Comparison of ENCODE assay signal across 14 mouse cellular contexts in the genomic region with DNA sequence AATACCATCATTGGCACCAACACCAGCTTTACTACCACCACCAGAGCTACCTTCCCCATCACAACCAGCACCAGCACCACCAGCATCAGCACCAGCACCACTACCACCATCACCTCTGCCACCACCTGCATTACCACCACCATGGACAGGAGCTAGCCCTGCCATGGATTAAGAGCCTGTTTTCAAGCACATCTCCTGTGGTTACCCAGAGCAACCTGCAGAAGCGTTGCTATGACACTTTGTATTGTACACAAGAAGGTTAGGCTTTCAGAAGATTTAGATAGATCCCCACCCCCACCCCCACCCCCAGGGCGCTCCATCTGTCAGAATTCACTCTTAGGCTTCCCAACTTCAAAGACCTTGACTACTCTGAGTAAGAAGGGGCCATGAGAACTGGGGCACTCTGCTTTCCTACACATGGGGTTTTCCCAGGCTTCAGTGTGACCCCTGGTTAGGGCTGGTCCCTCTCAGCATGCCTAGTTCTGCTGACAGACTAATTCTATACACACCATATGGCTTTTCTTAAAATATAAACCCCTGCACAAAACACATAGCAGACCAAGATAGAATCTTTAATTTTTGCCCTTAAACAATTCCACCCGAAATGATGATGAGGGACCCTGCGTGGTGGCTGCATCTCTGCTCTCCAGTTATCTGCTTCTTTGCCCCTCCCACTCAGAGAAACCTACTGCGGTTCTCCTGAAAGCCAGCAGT.
DNase-seq lines count a peak whose midpoint lies in the region; ATAC-seq and TF ChIP-seq lines count a peak whose summit lies in the region.
"Had no signal": no experiment of that assay in that cellular context is flagged by ENCODE, and none has a peak within 500 bp of the region (broad histone marks: within the 10 kb centered on the region; RNA-seq: fewer than 3 reads in every experiment).

No protein-coding gene starts in this region.

- 57% methylated on average over 5 of the region's 5 CpGs for WGBS in hindbrain, embryonic 10.5 days
- 36% methylated on average over 5 of the region's 5 CpGs for WGBS in hindbrain, postnatal 0 days
- WGBS in stomach, embryonic 14.5 days, result 26% methylated on average over 5 of the region's 5 CpGs
- 33% methylated on average over 5 of the region's 5 CpGs for WGBS in stomach, postnatal 0 days
- WGBS in midbrain, embryonic 12.5 days, result 44% methylated on average over 5 of the region's 5 CpGs

- H3K27me3 ChIP-seq in hindbrain, embryonic 10.5 days (ENCODE audit: insufficient read depth, poor library complexity, severe bottlenecking), result no peaks in the 10 kb centered on the region
- no peaks in the 10 kb centered on the region for H3K27me3 ChIP-seq in hindbrain, postnatal 0 days (ENCODE audit: insufficient read depth, low read length)
- H3K27me3 ChIP-seq in stomach, embryonic 14.5 days (ENCODE audit: control insufficient read depth, insufficient read depth, low read length), result no peaks in the 10 kb centered on the region
- H3K27me3 ChIP-seq in stomach, postnatal 0 days (ENCODE audit: control insufficient read depth, insufficient read depth, low read length), result no peaks in the 10 kb centered on the region
- no peaks in the 10 kb centered on the region for H3K27me3 ChIP-seq in midbrain, embryonic 12.5 days
- H3K27me3 ChIP-seq: heart, embryonic 15.5 days; liver, embryonic 15.5 days had no signal

- H3K4me1 ChIP-seq in hindbrain, embryonic 10.5 days (replicated peaks), result peaks cover 12% of the 10 kb centered on the region
- H3K4me1 ChIP-seq in hindbrain, postnatal 0 days (ENCODE audit: insufficient read depth, low read length), result no peaks in the 10 kb centered on the region; the same call in 1 of the 2 replicates
- no peaks in the 10 kb centered on the region for H3K4me1 ChIP-seq in stomach, embryonic 14.5 days (ENCODE audit: control insufficient read depth, insufficient read depth, low read length)
- H3K4me1 ChIP-seq in stomach, postnatal 0 days (replicated peaks; ENCODE audit: control insufficient read depth, insufficient read depth), result no peaks in the 10 kb centered on the region
- H3K4me1 ChIP-seq in midbrain, embryonic 12.5 days, result peaks cover 11% of the 10 kb centered on the region; the same call in 1 of the 2 replicates
- H3K4me1 ChIP-seq: heart, embryonic 15.5 days; liver, embryonic 15.5 days had no signal

- H3K9me3 ChIP-seq in hindbrain, embryonic 10.5 days, result peaks cover 5% of the 10 kb centered on the region; the same call in 1 of the 2 replicates
- H3K9me3 ChIP-seq in hindbrain, postnatal 0 days (ENCODE audit: low read length), result no peaks in the 10 kb centered on the region
- no peaks in the 10 kb centered on the region for H3K9me3 ChIP-seq in stomach, embryonic 14.5 days (ENCODE audit: control insufficient read depth, low read depth, low read length)
- no peaks in the 10 kb centered on the region for H3K9me3 ChIP-seq in stomach, postnatal 0 days (ENCODE audit: control insufficient read depth, low read length)
- H3K9me3 ChIP-seq in midbrain, embryonic 12.5 days, result 0 out of 2 replicates have a peak, but pooled peaks cover 5% of the 10 kb centered on the region
- H3K9me3 ChIP-seq: heart, embryonic 15.5 days; liver, embryonic 15.5 days had no signal

- H3K4me3 ChIP-seq in hindbrain, embryonic 10.5 days, result no peak overlapping the region
- no peak overlapping the region for H3K4me3 ChIP-seq in hindbrain, postnatal 0 days (ENCODE audit: low read length)
- no peak overlapping the region for H3K4me3 ChIP-seq in stomach, embryonic 14.5 days (ENCODE audit: low read depth, low read length)
- H3K4me3 ChIP-seq in stomach, postnatal 0 days (ENCODE audit: low read depth, low read length), result no peak overlapping the region
- no peak overlapping the region for H3K4me3 ChIP-seq in midbrain, embryonic 12.5 days
- H3K4me3 ChIP-seq: heart, embryonic 15.5 days; liver, embryonic 15.5 days; myocyte had no signal

- no peak for TF ChIP-seq EP300 in stomach, postnatal 0 days (optimal IDR thresholded peaks at IDR 0.05)

- H3K36me3 ChIP-seq in hindbrain, embryonic 10.5 days, result no peaks in the 10 kb centered on the region
- H3K36me3 ChIP-seq in hindbrain, postnatal 0 days (ENCODE audit: insufficient read depth, low read length), result no peaks in the 10 kb centered on the region
- no peaks in the 10 kb centered on the region for H3K36me3 ChIP-seq in stomach, embryonic 14.5 days (ENCODE audit: control insufficient read depth, insufficient read depth, low read length)
- H3K36me3 ChIP-seq in stomach, postnatal 0 days (ENCODE audit: control insufficient read depth, insufficient read depth, low read length), result no peaks in the 10 kb centered on the region
- no peaks in the 10 kb centered on the region for H3K36me3 ChIP-seq in midbrain, embryonic 12.5 days
- H3K36me3 ChIP-seq: heart, embryonic 15.5 days; liver, embryonic 15.5 days had no signal

- TF ChIP-seq CTCF in hindbrain, postnatal 0 days (IDR thresholded peaks at IDR 0.05; ENCODE audit: low read depth), result no peak
- TF ChIP-seq CTCF in stomach, postnatal 0 days (IDR thresholded peaks at IDR 0.05; ENCODE audit: low read depth), result no peak

- peak; percentile 29 for DNase-seq in hindbrain, embryonic 10.5 days (ENCODE audit: low spot score)
- DNase-seq in hindbrain, postnatal 0 days (ENCODE audit: low spot score), result no peak
- DNase-seq in stomach, postnatal 0 days (ENCODE audit: low spot score), result no peak
- DNase-seq in cerebellum, postnatal 36 days, result no peak
- DNase-seq in lung, postnatal 36 days, result no peak
- DNase-seq: adrenal gland, adult 8-10 months; cerebellum, postnatal 14 days; kidney, postnatal 10 days; lung, postnatal 14 days had no signal

- no peak overlapping the region for H3K9ac ChIP-seq in hindbrain, postnatal 0 days (replicated peaks; ENCODE audit: low read length)
- H3K9ac ChIP-seq in stomach, embryonic 14.5 days (replicated peaks; ENCODE audit: low read depth, low read length), result no peak overlapping the region
- no peak overlapping the region for H3K9ac ChIP-seq in stomach, postnatal 0 days (ENCODE audit: low read length)
- no peak overlapping the region for H3K9ac ChIP-seq in midbrain, embryonic 12.5 days (replicated peaks)
- H3K9ac ChIP-seq: heart, embryonic 15.5 days; liver, embryonic 15.5 days had no signal

- H3K27ac ChIP-seq in hindbrain, embryonic 10.5 days, result peak overlapping the region; percentile 81
- no peak overlapping the region for H3K27ac ChIP-seq in hindbrain, postnatal 0 days
- H3K27ac ChIP-seq in stomach, embryonic 14.5 days (ENCODE audit: low read length), result peak overlapping the region; percentile 75
- H3K27ac ChIP-seq in stomach, postnatal 0 days (replicated peaks), result no peak overlapping the region
- H3K27ac ChIP-seq in midbrain, embryonic 12.5 days (replicated peaks), result peak overlapping the region; percentile 49; the same call in 1 of the 2 replicates
- H3K27ac ChIP-seq: heart, embryonic 15.5 days; liver, embryonic 15.5 days had no signal

- ATAC-seq in hindbrain, postnatal 0 days, result no peak
- ATAC-seq in stomach, embryonic 14.5 days (ENCODE audit: insufficient number of reproducible peaks, insufficient read depth, low FRiP score, low read depth), result peak; percentile 80; the same call in 1 of the 2 replicates
- no peak for ATAC-seq in stomach, postnatal 0 days (ENCODE audit: low FRiP score, low TSS enrichment)
- peak; percentile 74 for ATAC-seq in midbrain, embryonic 12.5 days (ENCODE audit: low FRiP score, low read depth)

- H3K4me2 ChIP-seq in hindbrain, postnatal 0 days (ENCODE audit: low read depth, low read length), result no peak overlapping the region
- H3K4me2 ChIP-seq in stomach, embryonic 14.5 days (replicated peaks; ENCODE audit: low read depth, low read length), result no peak overlapping the region
- no peak overlapping the region for H3K4me2 ChIP-seq in stomach, postnatal 0 days (replicated peaks; ENCODE audit: low read depth)
- H3K4me2 ChIP-seq in midbrain, embryonic 12.5 days (replicated peaks), result no peak overlapping the region
- H3K4me2 ChIP-seq: heart, embryonic 15.5 days; liver, embryonic 15.5 days had no signal

Comparison
In these comparisons a context has a peak if more than half of its experiments do, and no peak if none do; other contexts are left out.
1. H3K27ac ChIP-seq: peak in hindbrain, embryonic 10.5 days (single experiment), stomach, embryonic 14.5 days (single experiment) and midbrain, embryonic 12.5 days (single experiment); none in hindbrain, postnatal 0 days (single experiment) and stomach, postnatal 0 days (single experiment).
2. ATAC-seq: peak in stomach, embryonic 14.5 days (single experiment) and midbrain, embryonic 12.5 days (single experiment); none in hindbrain, postnatal 0 days (single experiment) and stomach, postnatal 0 days (single experiment).